8 mouse cellular contexts compared by ENCODE assay signal in genomic region chr7:118739975-118740531, GRCm38 (mm10). TPM values are rescaled to one million over a fixed set of nuclear protein-coding genes. Genes with fewer than 3 reads are reported as not detected.
DNase-seq lines count a peak whose midpoint lies in the region; ATAC-seq and TF ChIP-seq lines count a peak whose summit lies in the region.

TSS of gene Vps35l (plus strand) at chr7:118740226.

- H3K9ac ChIP-seq in hindbrain, embryonic 11.5 days (ENCODE audit: low read depth, low read length) = peak within 1 kb of the TSS; percentile 67
- peak within 1 kb of the TSS; percentile 77 for H3K9ac ChIP-seq in lung, embryonic 16.5 days (ENCODE audit: low read length)

- H3K4me1 ChIP-seq in hindbrain, embryonic 11.5 days (replicated peaks; ENCODE audit: control insufficient read depth, insufficient read depth, low read length) = no peaks in the 10 kb centered on the region
- peaks cover 6% of the 10 kb centered on the region; the same call in 1 of the 2 replicates for H3K4me1 ChIP-seq in lung, embryonic 16.5 days (replicated peaks; ENCODE audit: control insufficient read depth, insufficient read depth, low read length)

- no peaks in the 10 kb centered on the region for H3K27me3 ChIP-seq in Patski
- H3K27me3 ChIP-seq in hindbrain, embryonic 11.5 days (ENCODE audit: control insufficient read depth, insufficient read depth, low read length) = no peaks in the 10 kb centered on the region
- H3K27me3 ChIP-seq in lung, embryonic 16.5 days (ENCODE audit: control insufficient read depth, insufficient read depth, low read depth, low read length) = no peaks in the 10 kb centered on the region

- H3K9me3 ChIP-seq in hindbrain, embryonic 11.5 days (ENCODE audit: control insufficient read depth, low read length) = no peaks in the 10 kb centered on the region
- H3K9me3 ChIP-seq in lung, embryonic 16.5 days (ENCODE audit: control insufficient read depth, low read length) = no peaks in the 10 kb centered on the region

- POLR2A ChIA-PET in Patski (lab: Charles Lee) = interaction anchor here (0.9 to 1.0 kb wide), 2 partner anchors 11 to 256 kb away, joined by 4 to 7 read pairs; no protein-coding TSS in a partner anchor

- peak; percentile 66 for ATAC-seq in Patski
- peak; percentile 91 for ATAC-seq in hindbrain, embryonic 11.5 days (ENCODE audit: low FRiP score)
- peak; percentile 88 for ATAC-seq in lung, embryonic 16.5 days (ENCODE audit: low read depth)

- peak; percentile 6 for DNase-seq in Patski (ENCODE audit: low read depth, low spot score)
- DNase-seq in cerebellum, adult 9-11 months = peak; percentile 90
- peak; percentile 73 to 81 for DNase-seq in frontal cortex, postnatal 10 days (ENCODE audit: low spot score in 2 of 2)
- DNase-seq in hindbrain, embryonic 11.5 days (ENCODE audit: low spot score) = peak; percentile 91
- DNase-seq in layer of hippocampus, adult 9-11 months = peak; percentile 86
- peak; percentile 48 for DNase-seq in ovary, postnatal 10 days (ENCODE audit: low spot score)
- peak; percentile 90 for DNase-seq in thymus, postnatal 0 days (ENCODE audit: low spot score)

- WGBS in hindbrain, embryonic 11.5 days = 3% methylated on average over 15 of the region's 16 CpGs
- WGBS in lung, embryonic 16.5 days = 2% methylated on average over 16 of the region's 16 CpGs

- peak within 1 kb of the TSS; percentile 33; the same call in 1 of the 2 replicates for H3K27ac ChIP-seq in hindbrain, embryonic 11.5 days (ENCODE audit: low read depth, low read length)
- H3K27ac ChIP-seq in lung, embryonic 16.5 days (ENCODE audit: low read length) = peak within 1 kb of the TSS; percentile 14; the same call in 1 of the 2 replicates

- H3K4me3 ChIP-seq in hindbrain, embryonic 11.5 days (ENCODE audit: low read depth, low read length) = peak within 1 kb of the TSS; percentile 71
- peak within 1 kb of the TSS; percentile 79 for H3K4me3 ChIP-seq in lung, embryonic 16.5 days (ENCODE audit: low read length)

- CTCF ChIA-PET in Patski (lab: Charles Lee) = interaction anchor here (0.7 to 1.7 kb wide), 8 partner anchors 8 to 256 kb away, joined by 3 to 5 read pairs (median 4); no protein-coding TSS in a partner anchor

- peak within 1 kb of the TSS; percentile 63 for H3K4me2 ChIP-seq in hindbrain, embryonic 11.5 days (replicated peaks; ENCODE audit: low read depth, low read length)
- peak within 1 kb of the TSS; percentile 87 for H3K4me2 ChIP-seq in lung, embryonic 16.5 days (ENCODE audit: low read depth, low read length)

- no peaks in the 10 kb centered on the region for H3K36me3 ChIP-seq in hindbrain, embryonic 11.5 days (ENCODE audit: control insufficient read depth, insufficient read depth, low read length)
- no peaks in the 10 kb centered on the region for H3K36me3 ChIP-seq in lung, embryonic 16.5 days (ENCODE audit: control insufficient read depth, insufficient read depth, low read length)

- in situ Hi-C loops in Patski (cut with MboI; ENCODE audit: low pct_unique_long_range_greater_than_20kb) = no loop called here

- no peak for TF ChIP-seq CTCF in Patski (IDR thresholded peaks at IDR 0.05)

RNA-seq across cellular contexts. Expression of gene Vps35l, which starts in this region (rescaled TPM):
- polyA plus RNA-seq in Patski (2021) = 107 TPM
- 74.4 and 83.3 TPM in 2 replicates for polyA plus RNA-seq in hindbrain, embryonic 11.5 days (2014; fragmentation: Nextera tagmentation; extraction: Ambion mirVana)
- 67.0 and 71.5 TPM in 2 replicates for polyA plus RNA-seq in lung, embryonic 16.5 days (2015; fragmentation: Nextera tagmentation; extraction: Ambion mirVana)
- 55.7 and 56.5 TPM in 2 replicates for polyA plus RNA-seq in thymus, postnatal 0 days (2015; fragmentation: Nextera tagmentation; extraction: Ambion mirVana)

Comparison
In these comparisons a context has a peak if more than half of its experiments do, and no peak if none do; other contexts are left out.
1. Peak in every context shown above with its lines: DNase-seq, ATAC-seq, H3K4me3 ChIP-seq and H3K27ac ChIP-seq.
2. DNase-seq: peak in every context shown above with its lines; median percentile 91 in hindbrain, embryonic 11.5 days; 90 in cerebellum, adult 9-11 months; 90 in thymus, postnatal 0 days; 86 in layer of hippocampus, adult 9-11 months; 77 in frontal cortex, postnatal 10 days; 48 in ovary, postnatal 10 days; 6 in Patski.